Mouse (Mus musculus) MEL (cell line): ENCODE data around the gene Vmn1r224. TPM values are rescaled to one million over a fixed set of nuclear protein-coding genes. Genes with fewer than 3 reads are reported as not detected.

Experiments
- DNase-seq: peaks from one replicate; pipeline ENCODE4 v3.0.0; 2011; ENCODE audit warnings: low read depth, low spot score
- H3K27ac ChIP-seq: 2 replicates; pipeline ENCODE4 v1.5.1; 2012; ENCODE audit warnings: low read depth, mild to moderate bottlenecking, control low read depth, low read length, moderate library complexity; ENCODE audit not compliant: control insufficient read depth
- H3K27me3 ChIP-seq, 2 experiments: fragments of 150-350 bp in 1 of 2; sonication (generic) in 1 of 2; 2 replicates each; pipeline ENCODE4 v1.6.1; 2012; ENCODE audit warnings: low read length in 2 of 2, mild to moderate bottlenecking in 2 of 2, improper control_type of control experiment in 1 of 2, moderate library complexity in 1 of 2; ENCODE audit not compliant: insufficient read depth in 2 of 2, control insufficient read depth in 1 of 2
- H3K36me3 ChIP-seq, 2 experiments: 2 replicates each; pipeline ENCODE4 v1.6.1; 2012 to 2014; ENCODE audit warnings: low read length in 2 of 2, improper control_type of control experiment in 1 of 2, inconsistent platforms in 1 of 2, mild to moderate bottlenecking in 1 of 2; ENCODE audit not compliant: insufficient read depth in 2 of 2, control insufficient read depth in 1 of 2
- H3K4me1 ChIP-seq, 2 experiments: fragments of 150-350 bp in 1 of 2; sonication (generic) in 1 of 2; 2 replicates each; pipeline ENCODE4 v1.6.1; 2012; ENCODE audit warnings: low read length in 2 of 2, improper control_type of control experiment in 1 of 2, mild to moderate bottlenecking in 1 of 2; ENCODE audit not compliant: insufficient read depth in 2 of 2, control insufficient read depth in 1 of 2
- H3K4me3 ChIP-seq, 2 experiments: fragments of 150-350 bp in 1 of 2; sonication (generic) in 1 of 2; 2 replicates each; pipeline ENCODE4 v1.5.1; 2012; ENCODE audit warnings: low read depth in 2 of 2, low read length in 2 of 2, mild to moderate bottlenecking in 2 of 2, moderate library complexity in 2 of 2, control low read depth in 1 of 2, improper control_type of control experiment in 1 of 2; ENCODE audit not compliant: control insufficient read depth in 1 of 2, insufficient read depth in 1 of 2
- H3K79me2 ChIP-seq: 2 replicates; pipeline ENCODE4 v1.6.1; 2012; ENCODE audit warnings: mild to moderate bottlenecking, low read length, moderate library complexity; ENCODE audit not compliant: control insufficient read depth, poor library complexity, insufficient read depth
- H3K9ac ChIP-seq: 2 replicates; pipeline ENCODE4 v1.6.1; 2012; ENCODE audit warnings: low read depth, mild to moderate bottlenecking, control low read depth, low read length, moderate library complexity; ENCODE audit not compliant: control insufficient read depth, poor library complexity, severe bottlenecking
- H3K9me3 ChIP-seq: fragments of 150-350 bp; sonication (generic); replicated peaks from 2 replicates; pipeline ENCODE4 v1.6.1; 2012; ENCODE audit warnings: mild to moderate bottlenecking, low read length, improper control_type of control experiment, moderate library complexity; ENCODE audit not compliant: insufficient read depth
- CHD2 ChIP-seq: IDR thresholded peaks from 2 replicates; pipeline ENCODE4 v1.6.1; 2011; ENCODE audit warnings: low read length, improper control_type of control experiment
- ELF1 ChIP-seq: IDR thresholded peaks from 2 replicates; pipeline ENCODE4 v1.6.1; 2014; ENCODE audit warnings: low read depth, mild to moderate bottlenecking, inconsistent platforms, low read length, improper control_type of control experiment, moderate library complexity
- GABPA ChIP-seq: IDR thresholded peaks from 2 replicates; pipeline ENCODE4 v1.6.1; 2012; ENCODE audit warnings: low read depth, mild to moderate bottlenecking, inconsistent platforms, low read length, improper control_type of control experiment, moderate library complexity
- GATA1 ChIP-seq: IDR thresholded peaks from 2 replicates; pipeline ENCODE4 v1.6.1; 2011; ENCODE audit warnings: low read depth, low read length, improper control_type of control experiment
- KAT2A ChIP-seq: conservative IDR thresholded peaks from 2 replicates; pipeline ENCODE4 v1.6.1; 2012; ENCODE audit warnings: low read depth, low read length, improper control_type of control experiment, inconsistent platforms
- MXI1 ChIP-seq: IDR thresholded peaks from 2 replicates; pipeline ENCODE4 v1.6.1; 2011; ENCODE audit warnings: mild to moderate bottlenecking, low read depth, low read length, improper control_type of control experiment
- POLR2AphosphoS5 ChIP-seq: IDR thresholded peaks from 2 replicates; pipeline ENCODE4 v1.6.1; 2012; ENCODE audit warnings: low read depth, borderline replicate concordance, mild to moderate bottlenecking, inconsistent platforms, low read length, moderate library complexity, mixed read lengths
- TBP ChIP-seq: IDR thresholded peaks from 2 replicates; pipeline ENCODE4 v1.8.0; 2011; ENCODE audit warnings: low read depth, low read length, improper control_type of control experiment
- TCF12 ChIP-seq: IDR thresholded peaks from 2 replicates; pipeline ENCODE4 v1.6.1; 2014; ENCODE audit warnings: low read depth, mild to moderate bottlenecking, inconsistent platforms, low read length, improper control_type of control experiment, moderate library complexity
- USF2 ChIP-seq, 2 experiments: IDR thresholded peaks; 2 replicates each; pipeline ENCODE4 v1.6.1; 2011 to 2012; ENCODE audit warnings: improper control_type of control experiment in 2 of 2, low read length in 2 of 2, borderline replicate concordance in 1 of 2, inconsistent platforms in 1 of 2, low read depth in 1 of 2, mild to moderate bottlenecking in 1 of 2; ENCODE audit not compliant: insufficient read depth in 1 of 2
- ZC3H11A ChIP-seq: IDR thresholded peaks from 2 replicates; pipeline ENCODE4 v1.6.1; 2012; ENCODE audit warnings: low read depth, mild to moderate bottlenecking, inconsistent platforms, low read length, improper control_type of control experiment
- ZNF384 ChIP-seq: IDR thresholded peaks from 2 replicates; pipeline ENCODE4 v1.6.1; 2012; ENCODE audit warnings: low read depth, mild to moderate bottlenecking, inconsistent platforms, low read length, improper control_type of control experiment
- polyA plus RNA-seq, 2 experiments: library from polyadenylated mRNA; stranded (reverse) in 1 of 2; unstranded in 1 of 2; fragments of >175 nt in 1 of 2; fragments of >200 nt in 1 of 2; gene quantifications; 2 replicates each; pipeline versions ENCODE4 v1.2.1 to v1.2.4; 2012; ENCODE audit warnings: low replicate concordance in 2 of 2, low read depth in 1 of 2; ENCODE audit not compliant: insufficient read length in 2 of 2, insufficient read depth in 1 of 2, missing spikeins in 1 of 2
- total RNA-seq: library from RNA; depleted of rRNA; stranded (reverse); fragments of 300-350 nt; gene quantifications from 2 replicates; pipeline ENCODE4 v1.2.3, GENCODE M21; 2012; rRNA removed

Gene Vmn1r224
- total and polyA plus RNA-seq, 3 experiments, result not detected

DNA sequence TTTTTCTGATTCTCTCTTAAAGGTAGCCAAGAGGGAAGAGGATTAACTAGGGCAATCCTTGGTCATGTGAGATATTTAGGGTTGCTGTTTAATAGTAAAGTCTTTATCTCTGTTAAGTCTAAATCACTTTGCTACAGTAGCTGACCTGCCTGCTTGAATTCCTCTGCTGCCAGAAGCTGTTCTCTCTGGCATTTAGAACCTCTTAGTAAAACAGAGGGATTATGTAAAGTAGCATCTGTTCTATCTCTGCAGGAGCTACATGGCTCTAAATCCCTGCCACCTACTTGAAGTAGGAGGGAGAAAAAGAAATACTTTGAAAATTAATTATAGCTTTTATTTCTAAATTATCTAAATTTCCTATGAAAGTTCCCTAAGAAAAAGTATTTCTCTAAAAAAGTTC, 25.3 kb downstream of the Vmn1r224 start:
- H3K79me2 ChIP-seq, result no peaks in the 10 kb centered on the region
- no peak overlapping the region for H3K9ac ChIP-seq
- H3K4me1 ChIP-seq, result no peaks in the 10 kb centered on the region
- no peaks in the 10 kb centered on the region for H3K36me3 ChIP-seq
- no peaks in the 10 kb centered on the region for H3K27me3 ChIP-seq
- H3K27ac ChIP-seq, result no peak overlapping the region
- no peak overlapping the region for H3K4me3 ChIP-seq
- TF ChIP-seq TCF12 (no peak), GATA1 (no peak), TBP (no peak), KAT2A (no peak), ZNF384 (no peak), ZC3H11A (no peak), CHD2 (no peak), MXI1 (no peak), USF2 (IDR thresholded peaks at IDR 0.05; ENCODE audit: borderline replicate concordance in 1 of 2, insufficient read depth in 1 of 2, low read depth in 1 of 2, low read length in 2 of 2) (no peak)
- H3K9me3 ChIP-seq, result no peaks in the 10 kb centered on the region
- no peak for DNase-seq

DNA sequence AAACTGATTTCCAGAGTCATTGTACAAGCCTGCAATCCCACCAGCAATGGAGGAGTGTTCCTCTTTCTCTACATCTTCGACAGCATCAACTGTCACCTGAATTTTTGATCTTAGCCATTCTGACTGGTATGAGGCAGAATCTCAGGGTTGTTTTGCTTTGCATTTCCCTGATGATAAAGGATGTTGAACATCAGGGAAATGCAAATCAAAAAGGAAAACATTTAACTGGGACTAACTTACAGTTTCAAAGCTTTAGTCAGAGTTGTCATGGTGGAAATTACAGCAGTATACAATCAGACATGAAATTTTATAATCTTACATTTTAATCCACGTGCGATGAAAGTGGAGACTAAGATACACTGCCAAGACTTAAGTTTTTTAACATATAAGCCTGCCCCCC, 59.4 kb downstream of the Vmn1r224 start:
- H3K79me2 ChIP-seq, result no peaks in the 10 kb centered on the region
- no peak for DNase-seq
- H3K9me3 ChIP-seq, result no peaks in the 10 kb centered on the region
- TF ChIP-seq GABPA (no peak), POLR2AphosphoS5 (no peak), ELF1 (no peak)
- H3K27me3 ChIP-seq, result no peaks in the 10 kb centered on the region
- no peaks in the 10 kb centered on the region for H3K4me1 ChIP-seq
- no peak overlapping the region for H3K9ac ChIP-seq
- H3K27ac ChIP-seq, result no peak overlapping the region
- H3K4me3 ChIP-seq, result no peak overlapping the region
- no peaks in the 10 kb centered on the region for H3K36me3 ChIP-seq

Other genes with a start within 250 kb of the Vmn1r224 start
- not detected in 2 replicates for gene Fpr-rs6, start 231.0 kb upstream of the Vmn1r224 start, total RNA-seq
- not detected for gene Fpr-rs6, start 231.0 kb upstream of the Vmn1r224 start, polyA plus RNA-seq
- gene Vmn2r105, start 179.1 kb upstream of the Vmn1r224 start, total RNA-seq, result not detected in 2 replicates
- not detected for gene Vmn2r105, start 179.1 kb upstream of the Vmn1r224 start, polyA plus RNA-seq
- not detected in 2 replicates for gene Vmn2r106, start 128.6 kb upstream of the Vmn1r224 start, total RNA-seq
- gene Vmn2r106, start 128.6 kb upstream of the Vmn1r224 start, polyA plus RNA-seq, result not detected
- not detected in 2 replicates for gene Vmn2r107, start 68.9 kb upstream of the Vmn1r224 start, total RNA-seq
- not detected for gene Vmn2r107, start 68.9 kb upstream of the Vmn1r224 start, polyA plus RNA-seq
- gene Vmn2r108, start 67.2 kb downstream of the Vmn1r224 start, total RNA-seq, result not detected in 2 replicates
- not detected for gene Vmn2r108, start 67.2 kb downstream of the Vmn1r224 start, polyA plus RNA-seq
- gene Vmn1r225, start 84.0 kb downstream of the Vmn1r224 start, total RNA-seq, result not detected in 2 replicates
- gene Vmn1r225, start 84.0 kb downstream of the Vmn1r224 start, polyA plus RNA-seq, result not detected
- gene Vmn2r109, start 150.6 kb downstream of the Vmn1r224 start, total RNA-seq, result not detected in 2 replicates
- not detected for gene Vmn2r109, start 150.6 kb downstream of the Vmn1r224 start, polyA plus RNA-seq
- gene Vmn2r110, start 182.3 kb downstream of the Vmn1r224 start, total RNA-seq, result not detected in 2 replicates
- under 1 TPM in 1 of 2 experiments, not detected in 1; 0.01 TPM for gene Vmn2r110, start 182.3 kb downstream of the Vmn1r224 start, polyA plus RNA-seq
- gene Fpr-rs3, start 210.7 kb downstream of the Vmn1r224 start, total RNA-seq, result not detected in 2 replicates
- not detected for gene Fpr-rs3, start 210.7 kb downstream of the Vmn1r224 start, polyA plus RNA-seq